Mouse (Mus musculus) spleen, postnatal 4 days (tissue): Measurements from ENCODE around the gene Klf11.
A peak's percentile ranks its signal among the peaks of the same experiment; 100 is the strongest.

Source experiments
- DNase-seq, 2 experiments: peaks; one replicate each; pipeline ENCODE4 v3.0.0; 2022; ENCODE audit warnings: low spot score in 2 of 2

Gene Klf11

DNA sequence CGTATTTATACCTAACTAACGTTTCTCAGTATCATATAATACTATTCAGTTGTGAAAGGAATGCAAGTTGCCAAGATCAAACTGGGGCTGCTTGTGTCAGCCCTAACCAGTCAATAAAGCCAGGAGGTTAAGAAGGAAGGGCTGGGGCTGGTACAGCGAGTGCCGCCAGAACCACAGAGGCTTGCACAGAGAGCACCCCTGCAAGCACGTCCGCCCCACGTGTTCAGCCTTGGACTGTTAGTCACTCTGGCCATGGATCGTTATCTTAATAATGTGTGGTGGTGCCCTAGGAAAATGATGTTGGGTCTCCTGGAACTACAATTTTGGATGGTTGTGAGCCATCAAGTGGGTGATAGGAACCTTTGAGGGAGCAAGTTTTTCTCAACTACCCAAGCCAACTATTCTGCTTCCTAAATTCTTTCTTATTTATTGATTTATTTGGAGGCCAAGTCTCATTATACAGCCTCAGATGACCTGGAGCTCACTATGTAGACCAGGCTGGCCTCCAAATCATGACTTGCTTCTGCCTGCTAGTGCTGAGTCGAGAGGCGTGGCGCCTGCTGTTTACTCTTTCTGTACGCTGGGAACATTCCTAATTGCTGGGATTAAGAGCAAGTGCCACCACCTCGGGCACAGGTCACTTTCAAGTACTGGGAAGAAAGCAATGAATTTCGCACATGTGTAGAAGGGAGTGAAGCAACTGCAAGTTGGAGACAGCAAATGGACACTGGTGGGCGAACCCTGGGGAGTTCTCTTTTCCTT is 54.6 kb downstream of the Klf11 start:
- DNase-seq = peak in 1 of 2 experiments; percentile 62

DNA sequence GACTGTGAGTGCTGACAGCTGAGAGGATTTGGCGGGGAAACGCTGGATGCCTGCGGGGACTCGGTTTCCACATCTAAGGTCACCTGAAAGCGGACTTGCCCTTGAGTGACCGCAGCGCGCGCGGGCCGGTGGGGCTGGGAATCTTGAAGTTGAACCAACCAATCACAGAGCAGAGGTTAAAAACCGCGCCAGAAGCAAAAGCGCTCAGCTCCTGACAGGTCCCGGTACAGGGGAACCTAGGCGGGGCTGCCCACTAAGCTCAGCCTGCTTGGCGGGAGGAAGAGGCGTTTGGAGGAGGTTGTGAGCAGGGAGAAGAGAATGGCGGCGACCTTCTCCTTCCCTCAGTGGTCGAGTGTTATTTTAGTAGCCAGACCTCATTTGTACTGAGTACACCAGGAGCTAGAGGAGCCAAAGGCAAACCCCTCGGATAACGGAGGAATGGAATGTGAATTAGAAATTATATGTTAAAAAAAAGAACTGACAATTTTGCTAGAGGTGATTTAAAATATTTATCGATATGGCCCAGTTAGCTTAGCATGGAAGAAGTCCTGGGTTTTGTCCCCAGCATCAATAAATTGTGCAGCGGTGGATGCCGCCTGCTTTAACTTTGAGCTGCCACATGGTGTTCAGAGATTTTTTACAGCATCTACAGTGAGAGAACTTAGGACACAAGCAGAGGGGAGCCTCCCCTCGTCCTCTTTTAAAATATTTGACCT is 55.8 kb downstream of the Klf11 start:
- DNase-seq = peak; percentile 86 to 90

DNA sequence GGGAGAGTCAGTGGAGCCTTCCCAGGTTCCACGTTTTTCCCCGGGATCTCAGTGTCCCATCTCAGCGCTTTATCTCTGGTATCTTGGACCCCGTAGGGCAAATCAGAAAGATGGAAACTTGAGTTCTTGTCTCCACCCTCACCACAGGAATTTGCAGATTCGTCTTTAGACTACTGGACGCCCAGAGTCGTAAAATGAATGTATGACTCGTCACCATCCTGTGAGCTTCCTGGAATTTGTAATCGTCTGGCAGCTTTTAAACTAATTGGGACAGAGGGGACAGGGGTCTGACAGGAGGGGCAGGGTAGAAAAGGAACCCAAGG is 56.4 kb downstream of the Klf11 start:
- DNase-seq = peak in 1 of 2 experiments; percentile 62

DNA sequence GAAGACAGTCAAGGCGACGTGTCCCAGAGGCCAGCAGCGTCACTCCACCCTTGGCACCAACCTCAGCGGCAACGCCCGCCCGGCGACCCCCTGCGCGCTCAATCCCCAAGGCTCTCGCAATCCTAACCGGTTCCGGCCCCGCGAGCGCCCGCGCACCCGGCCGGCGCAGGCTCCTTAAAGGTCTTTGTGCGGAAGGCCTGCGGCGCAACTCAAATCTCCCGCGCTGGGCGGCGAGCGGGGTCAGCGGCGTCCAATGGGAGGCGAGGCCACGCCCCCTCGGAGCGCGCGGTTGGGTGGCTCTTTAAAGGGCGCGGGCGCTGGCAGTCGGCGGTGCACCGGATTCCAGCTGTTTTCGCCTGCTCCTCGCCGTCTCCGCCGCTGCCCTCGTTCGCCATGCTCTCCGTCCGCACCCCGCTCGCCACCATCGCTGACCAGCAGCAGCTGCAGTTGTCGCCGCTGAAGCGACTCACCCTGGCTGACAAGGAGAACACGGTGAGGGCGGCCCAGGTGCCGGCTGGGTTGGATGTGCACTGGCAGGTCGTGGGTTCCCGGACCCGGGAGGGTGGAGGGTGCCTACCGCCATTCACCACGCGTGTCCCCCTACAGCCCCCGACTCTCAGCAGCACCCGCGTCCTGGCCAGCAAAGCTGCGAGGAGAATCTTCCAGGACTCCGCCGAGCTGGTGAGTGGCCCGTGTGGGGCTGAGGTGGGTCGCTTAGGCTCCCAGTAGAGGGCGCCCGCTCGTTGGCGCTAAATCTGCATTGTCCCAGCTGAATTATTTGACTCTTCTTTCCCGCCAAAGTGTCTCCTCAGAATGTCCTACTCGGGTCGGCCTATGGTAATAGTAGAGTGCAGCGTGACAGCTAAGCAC is 57.1 kb downstream of the Klf11 start, which contains the start of gene Rrm2:
TSS of gene Rrm2 (plus strand) at position 288 of the 870 bp plus-strand sequence.
- DNase-seq = peak; percentile 97 to 99

DNA sequence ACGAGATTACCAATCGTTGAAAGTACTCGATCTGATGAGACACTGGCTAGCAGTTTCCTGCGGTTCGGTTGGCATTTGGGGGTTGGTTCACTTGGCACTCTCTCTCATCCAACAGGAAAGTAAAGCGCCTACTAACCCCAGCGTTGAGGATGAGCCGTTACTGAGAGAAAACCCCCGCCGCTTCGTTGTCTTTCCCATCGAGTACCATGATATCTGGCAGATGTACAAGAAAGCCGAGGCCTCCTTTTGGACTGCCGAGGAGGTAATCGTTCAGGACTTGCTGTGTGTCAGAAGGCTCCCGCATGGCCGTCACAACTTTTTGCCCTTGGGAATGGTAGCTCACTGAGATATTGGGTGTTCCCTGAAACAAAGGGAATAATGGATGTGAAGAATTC is 57.7 kb downstream of the Klf11 start:
- peak; percentile 27 to 69 for DNase-seq

DNA sequence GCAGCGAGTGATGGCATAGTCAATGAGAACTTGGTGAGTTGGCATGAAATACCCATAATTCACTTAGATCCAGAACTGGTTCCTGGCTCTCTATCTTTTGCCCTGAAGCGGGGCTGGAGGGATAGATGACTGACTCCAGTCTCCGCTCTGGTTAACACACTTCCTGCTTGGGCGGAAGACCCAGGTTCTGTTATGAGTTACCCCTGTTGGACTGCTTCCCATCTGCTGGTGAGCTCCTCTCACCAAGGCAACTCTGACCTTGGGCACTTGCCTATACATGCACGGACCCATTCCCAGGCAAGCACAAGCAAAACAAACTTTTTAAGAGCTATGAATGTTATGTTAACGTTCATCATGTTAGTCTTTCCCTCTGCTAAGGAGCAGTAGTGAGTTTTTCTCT is 58.3 kb downstream of the Klf11 start:
- peak; percentile 37 to 70 for DNase-seq

DNA sequence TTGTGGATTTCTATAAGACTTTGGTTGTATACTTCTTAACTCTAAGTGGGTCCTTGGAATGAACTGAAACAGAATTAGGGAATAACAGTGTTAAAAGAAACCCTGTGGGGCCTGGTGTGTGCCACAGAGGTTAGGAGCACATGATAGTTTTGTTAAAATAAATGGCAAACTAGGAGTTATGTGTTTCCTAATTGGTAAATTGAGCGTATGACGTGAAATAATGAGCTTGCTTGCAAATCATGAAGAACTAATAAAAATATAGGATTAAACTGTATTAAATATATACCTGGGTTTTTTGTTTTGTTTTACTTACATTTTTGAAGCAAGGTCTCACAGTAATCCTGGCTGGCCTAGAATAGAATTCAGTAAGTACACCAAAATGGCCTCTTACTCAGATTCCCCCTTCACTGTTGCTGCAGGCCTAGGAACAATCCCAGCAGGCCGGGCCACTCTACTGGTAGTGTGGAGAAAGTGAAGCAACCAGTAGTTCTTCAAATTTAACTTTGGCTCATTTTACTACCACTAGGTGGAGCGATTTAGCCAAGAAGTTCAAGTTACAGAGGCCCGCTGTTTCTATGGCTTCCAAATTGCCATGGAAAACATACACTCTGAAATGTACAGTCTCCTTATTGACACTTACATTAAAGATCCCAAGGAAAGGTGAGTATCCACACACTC is 58.9 kb downstream of the Klf11 start:
- DNase-seq = peak; percentile 68 to 76

DNA sequence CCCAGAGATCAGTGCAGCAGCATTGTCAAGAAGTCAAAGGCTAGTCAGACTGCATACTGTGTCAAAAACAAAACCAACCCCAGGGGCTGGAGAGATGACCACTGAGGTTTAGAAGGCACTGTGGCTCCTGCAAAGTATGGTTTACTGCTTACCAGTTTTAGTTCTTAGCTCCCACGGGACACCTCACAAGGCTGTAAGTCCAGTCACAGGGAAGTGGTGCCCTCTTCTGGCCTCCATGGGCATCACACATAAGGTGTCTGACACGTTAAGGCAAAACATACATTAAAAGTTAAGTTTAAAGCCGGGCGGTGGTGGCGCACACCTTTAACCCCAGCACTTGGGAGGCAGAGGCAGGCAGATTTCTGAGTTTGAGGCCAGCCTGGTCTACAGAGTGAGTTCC is 59.6 kb downstream of the Klf11 start:
- DNase-seq = peak; percentile 58 to 77
